Mouse (Mus musculus) WW6 (cell line): ENCODE results near the gene Marc2.
A peak's percentile ranks its signal among the peaks of the same experiment; 100 is the strongest.

Experiments
- DNase-seq: peaks from one replicate; pipeline ENCODE4 v3.0.0-alpha.2; 2013; ENCODE audit warnings: low read depth, low spot score

Gene Marc2

DNA sequence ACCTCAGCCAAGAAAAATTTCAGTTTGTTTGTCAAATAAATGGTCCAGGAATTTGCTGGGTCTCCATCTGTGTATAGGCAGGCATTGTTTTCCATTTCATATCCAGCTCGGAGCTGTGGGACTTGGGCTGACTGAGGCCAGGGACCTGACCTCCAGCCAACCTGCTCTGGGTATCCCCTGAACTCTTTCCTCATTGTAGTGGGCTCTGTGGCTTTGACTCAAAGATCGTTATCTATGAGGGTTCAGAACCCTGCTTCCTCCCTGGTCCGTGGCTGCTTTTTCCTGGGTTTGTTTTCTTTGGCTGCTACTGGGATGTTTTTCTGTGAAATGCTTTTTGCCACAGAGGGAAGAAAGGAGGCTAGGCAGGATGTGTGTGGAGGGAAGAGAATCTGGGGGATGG, 7.7 kb upstream of the Marc2 start:
- DNase-seq = no peak

DNA sequence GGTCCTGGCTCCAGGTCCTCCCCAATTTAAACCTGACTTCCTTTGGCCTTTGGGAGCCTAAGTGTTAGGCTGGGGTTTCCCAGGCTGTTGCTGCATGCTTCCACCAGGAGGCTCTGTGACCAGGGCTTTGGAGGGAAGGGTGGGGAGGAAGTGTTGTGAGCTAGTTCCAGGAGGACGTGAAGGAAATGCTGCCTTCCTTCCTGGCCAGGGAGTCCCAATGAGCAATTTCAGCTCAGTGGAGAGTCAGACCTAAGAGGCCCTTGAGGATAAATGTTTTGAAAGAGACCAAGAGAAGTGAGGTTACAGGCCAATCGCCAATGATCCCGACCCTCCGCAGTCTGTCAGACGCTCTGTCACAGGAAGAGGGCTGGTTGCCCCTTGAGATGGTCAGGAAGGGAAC, 7.1 kb upstream of the Marc2 start:
- DNase-seq = no peak

DNA sequence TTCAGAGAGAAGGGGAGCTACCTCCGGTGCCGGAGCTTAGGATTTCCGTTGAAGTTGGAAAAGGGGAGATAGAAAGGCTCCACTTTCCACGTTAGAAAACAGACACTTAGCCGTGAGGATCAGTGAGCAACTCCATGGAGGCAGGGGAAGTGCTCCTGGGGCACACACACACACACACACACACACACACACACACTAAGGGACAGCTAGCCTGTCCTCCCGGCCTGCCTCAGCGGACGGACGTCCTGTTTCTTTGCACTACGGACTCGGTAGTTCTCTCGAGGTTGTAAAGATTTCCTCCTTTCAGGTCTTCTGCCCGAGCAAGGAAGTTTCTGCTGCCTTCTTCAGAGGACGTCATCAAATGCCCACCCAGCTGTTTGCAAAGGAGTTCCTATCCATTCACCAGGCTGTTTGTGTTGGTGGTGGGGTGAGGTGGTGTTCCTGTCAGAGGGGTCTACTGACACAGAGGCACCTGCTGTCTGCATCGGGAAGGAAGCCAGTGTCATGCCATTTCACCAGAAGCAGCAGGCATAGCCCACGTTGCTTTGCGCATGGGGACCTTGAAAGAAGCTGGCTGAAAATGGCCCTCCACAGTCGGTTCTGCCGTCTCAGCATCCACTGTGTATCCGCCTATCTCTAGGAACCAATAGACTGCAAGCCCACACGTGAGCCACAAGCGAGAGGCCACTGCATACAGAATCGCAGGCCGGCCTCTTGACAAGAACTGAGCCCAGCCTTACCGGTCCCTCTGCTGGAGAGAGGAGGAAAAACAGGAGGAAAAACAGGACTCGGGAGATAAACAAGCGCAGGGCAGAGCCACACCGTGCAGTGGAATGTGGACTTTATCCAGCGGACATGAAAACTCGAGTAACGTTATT, 5.7 kb upstream of the Marc2 start:
- DNase-seq = peak; percentile 70

DNA sequence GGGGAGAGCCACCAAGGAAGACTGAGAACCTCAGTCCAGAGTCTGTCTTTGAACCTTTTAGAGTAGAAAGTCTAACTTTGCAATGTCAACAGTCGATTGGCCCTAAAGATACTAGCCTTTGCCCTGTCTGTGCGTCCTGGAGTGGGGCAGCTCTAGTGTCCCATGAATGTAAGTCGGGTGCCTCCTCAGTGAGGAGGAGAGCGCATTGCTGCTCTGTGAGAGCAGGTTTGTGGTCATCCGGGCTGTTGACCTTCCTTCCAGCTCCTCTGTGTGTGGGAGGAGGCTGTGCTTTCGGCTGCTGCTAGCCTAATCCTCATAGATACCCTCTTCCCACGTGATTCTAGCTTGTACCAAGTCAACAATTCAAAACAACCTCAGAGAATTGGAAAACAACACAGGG, 4.9 kb upstream of the Marc2 start:
- DNase-seq = no peak

DNA sequence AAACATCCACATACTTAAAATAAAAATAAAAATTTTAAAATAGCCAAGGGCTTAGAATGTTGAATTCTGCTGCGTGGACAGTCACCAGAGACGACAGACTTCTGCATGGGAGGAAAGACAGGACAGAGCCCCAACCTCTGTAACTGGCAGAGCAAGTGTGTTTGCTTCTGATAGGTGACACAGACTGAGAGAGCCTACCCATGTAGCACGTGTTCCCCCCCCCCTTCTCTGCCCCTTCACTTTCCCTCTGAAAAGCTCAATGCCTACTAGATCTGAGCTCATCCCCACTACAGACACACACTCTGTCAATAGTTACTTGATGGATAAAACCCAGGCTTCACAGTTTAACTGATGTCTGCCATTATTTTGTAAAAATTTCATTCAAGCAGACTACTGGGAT, 722 bp upstream of the Marc2 start:
- DNase-seq = no peak

DNA sequence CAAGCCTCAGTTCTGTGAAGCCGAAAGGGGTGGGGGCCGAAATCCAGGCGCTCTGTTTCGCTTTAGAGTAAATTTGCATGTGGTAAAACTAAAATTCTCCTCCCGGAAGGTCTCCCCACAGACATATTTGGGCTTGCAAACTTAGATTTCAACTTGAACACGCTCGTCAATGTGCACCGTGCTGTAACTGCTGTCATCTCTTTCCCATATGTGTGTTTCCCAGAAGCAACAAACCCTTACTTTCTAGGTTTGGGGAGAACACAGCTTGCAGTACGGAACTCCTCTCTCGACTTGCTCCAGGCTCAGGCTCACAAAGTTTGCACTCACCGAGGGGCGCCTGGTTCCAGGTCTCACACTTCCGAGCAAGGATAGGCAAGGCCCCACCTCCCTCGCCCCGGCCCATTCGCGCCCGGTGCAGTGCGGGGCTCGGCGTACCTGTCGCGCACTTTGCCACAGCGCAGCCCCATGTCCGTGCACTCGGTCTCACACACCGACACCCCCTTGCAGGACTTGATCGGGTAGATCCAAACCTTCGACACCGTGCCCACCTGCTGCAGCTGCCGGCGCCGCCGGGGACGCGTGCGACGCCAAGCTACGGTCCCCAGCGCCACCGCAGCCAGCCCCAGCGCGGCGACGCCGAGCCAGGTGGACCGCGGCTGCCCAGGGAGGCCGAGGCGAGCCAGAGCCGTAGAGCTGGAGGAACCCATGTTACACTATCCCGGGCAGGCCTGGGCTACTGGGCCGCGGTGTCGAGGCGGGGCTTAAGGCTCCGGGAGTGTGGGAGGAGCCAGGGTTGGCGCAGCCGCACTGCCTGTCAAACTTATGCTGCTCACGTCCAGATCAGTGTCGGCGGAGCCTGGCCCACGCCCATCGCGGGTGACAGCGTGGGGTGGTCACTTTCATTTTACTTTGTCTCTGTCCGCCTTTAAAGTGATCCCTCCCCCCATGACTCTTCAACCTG, 860 bp downstream of the Marc2 start:
- no peak for DNase-seq

DNA sequence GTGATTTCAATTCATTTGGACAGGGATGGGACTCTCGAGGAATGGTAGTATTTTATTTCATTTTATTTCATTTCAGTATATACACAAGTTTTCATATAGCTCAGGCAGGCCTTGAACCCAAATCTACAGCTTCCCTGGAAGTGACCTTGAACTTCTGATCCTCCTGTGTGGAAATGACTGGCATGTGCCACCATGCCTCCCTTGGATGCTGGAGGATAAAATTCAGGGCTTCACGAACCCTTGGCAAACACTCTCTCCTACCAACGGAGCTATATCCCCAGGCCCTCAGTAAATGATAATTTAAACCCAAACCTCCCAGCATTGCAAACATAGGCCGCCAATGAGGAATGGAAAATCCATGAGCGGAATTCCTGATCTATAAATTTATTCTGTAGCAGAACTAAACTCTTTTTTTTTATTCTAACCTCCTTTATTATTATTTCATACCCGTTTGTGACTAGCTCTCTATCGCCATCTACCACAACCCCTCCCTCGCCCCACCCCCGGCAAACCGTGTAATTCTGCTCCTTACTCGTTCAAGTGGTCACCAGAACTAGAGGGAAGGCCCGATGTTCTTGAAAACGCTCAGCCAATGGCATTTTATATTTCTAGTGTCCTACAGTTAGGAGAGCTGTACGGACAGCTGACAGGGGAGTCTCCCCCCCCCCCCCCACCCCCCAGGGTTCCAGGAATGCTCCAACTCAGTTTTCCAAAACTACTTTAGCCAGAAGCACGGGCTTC, 1.8 kb downstream of the Marc2 start:
- no peak for DNase-seq

DNA sequence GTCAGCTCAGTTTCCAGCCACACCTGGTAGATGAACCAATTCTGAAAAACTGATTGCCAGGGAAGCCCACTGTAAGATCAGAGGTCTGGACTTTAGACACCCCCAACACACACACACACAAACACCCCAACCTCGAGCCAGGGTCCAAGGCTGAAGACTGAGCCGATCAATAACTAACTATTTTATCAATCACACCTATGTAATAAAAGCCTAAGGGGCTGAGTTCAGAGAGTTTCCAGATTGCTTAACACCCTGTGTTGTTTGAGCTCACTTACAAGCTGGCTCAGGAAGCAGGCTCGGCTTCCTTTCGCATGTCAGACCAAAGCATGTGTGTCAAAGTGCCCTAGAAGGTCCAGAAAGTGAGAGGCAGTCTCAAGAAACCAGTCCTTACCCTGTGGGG, 8.6 kb downstream of the Marc2 start:
- no peak for DNase-seq

DNA sequence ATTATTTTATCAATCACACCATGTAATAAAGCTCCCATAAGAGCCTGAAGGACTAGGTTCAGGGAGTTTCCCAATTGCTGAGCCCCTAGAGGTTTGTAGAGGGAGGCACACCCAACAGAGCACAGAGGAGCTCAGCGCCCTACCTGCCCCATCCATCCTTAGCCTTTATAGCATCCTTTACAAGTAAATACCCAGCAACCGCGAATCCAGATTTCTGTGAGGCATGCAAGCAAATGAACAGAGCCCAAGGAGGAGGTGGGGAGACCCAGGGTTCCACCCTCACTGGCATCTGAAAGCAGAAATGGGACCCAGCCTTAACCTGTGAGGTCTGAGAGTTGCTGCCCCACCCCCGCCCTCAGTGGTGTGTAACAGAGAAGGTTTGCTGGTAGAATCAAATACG, 9.9 kb downstream of the Marc2 start:
- DNase-seq = no peak

DNA sequence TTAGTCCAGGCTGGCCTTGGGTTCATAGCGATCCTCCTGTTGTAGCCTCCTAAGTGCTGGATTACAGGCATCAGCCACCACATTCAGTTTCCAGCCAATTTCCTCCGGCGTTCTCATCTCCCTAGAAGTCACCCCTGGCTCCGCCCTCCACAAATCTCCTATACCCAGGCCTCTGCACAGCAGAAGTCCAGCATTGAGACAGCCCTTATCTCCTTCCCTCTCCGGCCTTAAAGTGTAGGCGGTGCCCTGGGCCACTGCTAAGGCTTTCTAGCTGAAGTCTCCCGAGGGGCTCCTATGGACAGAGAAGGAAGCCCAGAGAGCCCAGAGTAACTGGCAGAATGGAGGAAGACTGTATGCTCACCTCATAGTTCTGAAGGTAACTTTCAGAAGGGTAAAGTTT, 12.8 kb downstream of the Marc2 start:
- DNase-seq = no peak

DNA sequence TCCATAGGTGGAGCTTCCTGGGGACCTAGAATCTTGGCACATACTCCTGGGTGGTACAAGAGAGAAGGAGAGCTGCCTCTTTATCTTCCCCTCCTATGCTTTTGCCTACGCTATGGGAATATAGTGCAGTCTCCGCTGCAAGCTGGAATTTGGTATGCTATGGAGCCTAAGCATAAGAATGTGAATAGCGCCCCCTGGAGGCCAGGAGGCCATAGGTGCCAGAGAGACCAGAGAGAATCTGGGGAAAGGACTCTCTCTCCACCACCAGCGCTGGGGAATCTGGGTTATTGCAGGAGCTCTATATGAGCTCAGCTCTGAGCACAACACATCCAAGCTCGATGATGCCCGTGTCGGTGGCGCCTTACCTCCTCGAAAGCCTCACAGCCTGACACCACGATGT, 14.0 kb downstream of the Marc2 start:
- no peak for DNase-seq

DNA sequence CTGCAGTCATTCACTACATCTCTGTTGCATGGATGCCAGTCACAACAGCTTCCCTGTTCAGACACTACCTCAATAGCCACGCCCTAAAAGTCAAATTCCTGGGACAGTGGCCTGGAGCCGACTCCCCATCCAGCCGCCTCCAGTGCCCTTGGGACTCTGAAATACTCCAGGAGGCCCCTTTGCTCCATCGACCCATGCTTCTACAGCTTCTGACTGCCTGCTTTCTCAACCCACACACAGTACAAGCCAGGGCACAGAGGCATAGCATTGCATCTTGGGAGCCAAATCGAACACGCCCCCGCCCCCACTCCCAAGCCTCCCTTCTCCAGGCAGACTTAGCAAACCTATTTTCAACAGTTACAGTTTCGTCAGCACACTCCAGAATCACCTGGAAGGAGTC, 16.4 kb downstream of the Marc2 start:
- no peak for DNase-seq

DNA sequence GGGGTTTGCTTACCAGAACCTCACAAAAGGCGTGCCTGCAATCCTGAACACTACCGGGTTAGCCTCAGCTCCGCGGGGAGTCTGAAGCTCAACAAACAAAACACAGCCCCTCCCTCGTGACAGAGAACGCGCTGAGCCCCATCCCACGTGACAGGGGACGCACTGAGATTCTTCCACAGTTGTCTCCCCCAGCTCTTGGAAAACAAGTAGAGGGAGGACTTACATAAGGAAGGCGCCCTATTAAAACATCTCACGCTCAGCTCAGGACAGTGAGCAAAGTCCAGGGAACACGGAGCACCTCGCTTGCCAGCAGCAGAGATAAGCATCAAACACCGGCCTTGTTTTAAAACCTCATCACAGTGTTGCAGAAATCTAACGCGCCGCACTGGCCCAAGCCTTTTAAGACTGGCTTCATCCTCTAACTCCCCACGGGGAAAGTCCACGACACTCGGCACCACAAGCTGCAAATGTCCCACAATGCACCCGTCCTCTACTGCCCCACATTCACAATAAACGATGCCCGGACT, 19.0 kb downstream of the Marc2 start:
- no peak for DNase-seq

DNA sequence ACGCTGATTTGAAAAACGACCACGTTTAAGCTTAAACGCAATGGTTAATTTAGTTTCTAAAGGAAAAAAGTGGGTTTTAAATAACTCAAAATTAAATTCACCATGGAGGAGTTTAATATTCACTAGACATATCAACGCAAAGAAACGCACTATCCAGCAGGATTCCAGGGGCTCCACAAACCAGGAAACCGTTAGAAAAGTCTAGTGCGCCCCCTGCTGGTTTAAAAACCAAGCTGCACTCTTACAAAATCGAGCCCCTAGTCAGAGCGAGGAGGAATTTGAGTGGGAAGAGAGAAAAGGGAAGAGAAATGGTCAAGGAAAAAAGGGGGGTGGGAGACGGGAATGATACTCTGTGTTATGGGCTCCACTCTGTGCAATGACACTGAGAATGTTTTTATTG, 21.2 kb downstream of the Marc2 start:
- no peak for DNase-seq

DNA sequence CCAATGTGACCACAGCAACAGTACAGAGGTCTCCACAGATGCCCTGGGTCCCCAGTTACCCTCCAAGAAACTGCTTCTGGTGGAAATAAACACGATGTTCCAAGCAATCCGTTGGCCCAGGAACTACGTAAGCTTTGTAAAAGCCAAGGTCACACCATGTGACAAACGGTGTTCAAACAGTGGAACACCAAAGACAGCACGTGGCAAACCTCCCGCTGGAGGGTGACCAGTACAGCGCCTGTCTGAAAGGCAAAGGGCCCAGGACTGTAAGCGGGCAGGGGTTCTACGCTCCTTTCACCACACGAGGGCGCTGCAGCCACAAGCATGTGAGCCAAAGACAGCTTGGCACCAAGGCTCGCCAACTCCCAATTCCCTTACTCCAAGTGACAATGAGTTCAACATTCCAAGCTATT, 21.8 kb downstream of the Marc2 start:
- peak; percentile 66 for DNase-seq

DNA sequence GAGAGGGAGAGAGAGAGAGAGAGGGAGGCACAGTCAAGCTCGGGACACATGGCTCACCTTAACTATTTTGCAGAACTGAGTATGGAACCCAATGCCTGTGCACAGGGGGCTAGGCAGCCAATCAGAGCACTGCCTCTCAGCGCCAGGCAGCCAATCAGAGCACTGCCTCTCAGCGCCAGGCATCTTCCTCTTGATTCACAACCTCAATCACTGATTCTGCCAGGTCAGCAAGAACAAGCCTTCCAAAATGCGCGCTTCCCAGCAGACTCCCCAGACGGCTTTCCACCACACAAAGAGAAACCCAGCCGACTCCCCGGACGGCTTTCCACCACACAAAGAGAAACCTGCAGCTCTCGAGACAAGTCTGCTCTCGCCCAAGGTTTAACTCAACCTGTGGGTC, 23.6 kb downstream of the Marc2 start:
- DNase-seq = no peak

DNA sequence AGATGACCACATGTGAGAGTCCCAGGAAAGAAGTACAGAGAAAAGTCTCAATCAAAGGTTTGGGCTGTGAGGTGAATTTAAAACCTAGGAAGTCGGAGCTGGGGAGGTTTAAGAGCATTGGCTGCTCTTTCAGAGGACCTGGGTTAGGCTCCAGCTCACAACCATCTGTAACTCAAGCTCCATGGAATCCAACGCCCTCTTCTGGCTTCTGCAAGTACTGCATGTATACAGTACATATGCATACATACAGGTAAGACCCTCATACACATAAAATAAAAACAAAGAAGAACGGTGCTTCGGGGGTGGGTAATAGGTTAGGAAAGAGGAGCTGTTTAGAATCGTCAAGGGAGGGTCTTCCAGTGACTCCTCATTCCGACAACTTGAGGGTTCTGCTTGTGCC, 28.5 kb downstream of the Marc2 start:
- no peak for DNase-seq

DNA sequence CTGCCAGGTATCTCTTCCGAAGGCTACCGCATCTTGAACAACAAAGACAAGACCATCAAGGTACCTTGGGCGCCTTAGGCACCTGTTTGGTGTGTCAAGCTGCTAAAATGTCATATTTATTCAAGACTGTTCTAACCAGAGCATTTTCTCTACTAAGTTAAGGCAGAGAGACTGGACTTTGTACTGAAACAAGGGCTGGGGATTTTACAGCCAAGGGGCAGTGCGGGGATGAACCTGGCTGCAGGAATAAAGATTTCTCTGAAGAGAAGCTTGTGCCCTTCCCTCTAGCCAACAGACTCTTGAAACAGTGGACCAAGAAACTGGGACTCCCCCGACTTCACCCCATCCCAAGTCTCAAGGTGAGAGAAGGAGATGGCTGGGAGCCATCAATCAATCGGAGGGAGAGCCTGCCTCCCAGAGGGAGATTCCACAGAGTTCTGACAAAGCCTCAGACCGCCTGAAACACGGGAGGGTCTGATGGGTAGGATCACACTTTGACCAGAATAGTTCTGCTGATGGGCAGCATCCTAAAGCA, 34.5 kb downstream of the Marc2 start:
- DNase-seq = no peak

DNA sequence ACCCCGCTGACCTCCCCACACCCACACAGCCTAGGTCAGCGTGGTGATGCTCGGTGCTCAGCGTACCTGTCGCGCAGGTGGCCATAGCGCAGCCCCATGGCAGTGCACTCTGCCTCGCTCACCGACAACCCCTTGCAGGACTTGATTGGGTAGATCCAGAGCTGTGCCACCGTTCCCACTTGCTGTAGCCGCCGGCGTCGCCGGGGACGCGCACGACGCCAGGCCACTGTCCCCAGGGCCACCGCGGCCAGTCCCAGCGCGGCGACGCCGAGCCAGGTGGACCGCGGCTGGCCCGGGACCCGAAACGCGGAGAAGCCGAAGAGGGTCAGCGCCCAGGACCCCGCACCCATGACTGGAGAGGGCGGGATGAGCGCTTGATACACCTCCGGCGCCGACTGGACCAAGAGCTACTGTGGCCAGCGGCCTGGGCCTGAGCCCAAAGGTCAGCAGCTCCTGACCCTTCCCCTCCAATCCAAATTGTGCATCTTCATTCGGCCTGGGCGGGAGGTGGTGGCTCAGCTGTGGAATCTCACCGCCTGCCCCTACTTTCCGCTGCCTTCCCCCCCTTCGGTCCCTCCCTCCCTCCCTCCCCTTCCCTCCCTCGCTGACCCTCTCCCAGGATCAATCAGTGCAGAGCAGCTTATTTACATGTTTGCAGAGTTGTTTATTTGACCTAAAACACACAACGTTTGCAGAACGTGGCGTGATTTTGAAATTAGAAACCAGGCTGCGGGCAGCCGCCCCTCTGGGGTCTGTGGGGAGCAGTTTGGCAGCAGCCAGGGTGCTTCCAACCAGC, 35.3 kb downstream of the Marc2 start, which contains the start of gene Marc1:
Gene Marc1 (minus strand): TSS at position 534 of the 796 bp plus-strand sequence.
- DNase-seq = no peak

DNA sequence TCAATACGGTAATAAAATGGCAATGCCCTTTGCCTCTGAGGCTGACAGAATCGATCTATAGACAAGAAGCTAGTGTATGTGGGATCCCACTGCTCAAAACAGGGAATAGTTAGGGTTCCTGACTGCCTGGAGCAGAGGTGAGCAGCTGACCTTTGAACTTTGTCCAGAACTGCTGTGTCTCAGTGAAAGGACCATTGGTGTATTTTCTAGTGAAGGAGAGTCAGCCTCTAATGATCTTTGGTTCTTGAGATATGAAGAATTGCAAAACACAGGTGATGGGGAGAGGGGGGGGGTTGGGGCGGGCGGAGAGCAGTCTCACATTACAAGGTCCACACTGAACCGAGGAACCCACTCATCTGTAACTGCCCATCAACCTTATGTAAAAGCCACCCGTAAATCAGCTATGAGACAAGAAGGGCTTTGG, 36.7 kb downstream of the Marc2 start:
- no peak for DNase-seq
